Mouse (Mus musculus): Measurements from ENCODE around the gene Wnt3a. TPM values are rescaled to one million over a fixed set of nuclear protein-coding genes. Genes with fewer than 3 reads are reported as not detected.

Gene Wnt3a
- under 1 TPM in 1 of 2 experiments, not detected in 1; 0.10 TPM for total RNA-seq (2021)

GRCm38 (mm10) chr11:59290702-59291303, at the start of gene Wnt3a:
Gene Wnt3a, minus strand, starts transcription at chr11:59290752.
- no peak for DNase-seq (ENCODE audit: extremely low spot score in 1 of 2, low spot score in 1 of 2)

DNA sequence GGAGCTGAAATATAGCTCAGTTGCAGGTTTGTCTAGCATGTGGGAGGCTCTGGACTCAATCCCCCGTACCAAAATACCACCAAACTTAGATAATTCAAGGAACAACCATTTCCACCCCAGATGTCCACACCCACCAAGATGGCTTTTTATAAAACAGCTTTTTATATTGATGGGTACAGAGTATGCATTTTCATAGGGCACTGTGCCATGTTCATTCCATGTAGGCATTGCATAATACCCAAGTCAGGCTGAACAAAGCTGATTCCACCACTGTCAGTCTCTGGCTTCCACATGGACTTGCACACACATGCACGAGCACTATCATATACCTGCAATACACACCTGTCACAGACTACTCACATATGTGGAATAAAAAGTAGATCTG, 48.2 kb upstream of the Wnt3a start:
- no peak for DNase-seq (ENCODE audit: extremely low spot score in 1 of 2, low spot score in 1 of 2)

DNA sequence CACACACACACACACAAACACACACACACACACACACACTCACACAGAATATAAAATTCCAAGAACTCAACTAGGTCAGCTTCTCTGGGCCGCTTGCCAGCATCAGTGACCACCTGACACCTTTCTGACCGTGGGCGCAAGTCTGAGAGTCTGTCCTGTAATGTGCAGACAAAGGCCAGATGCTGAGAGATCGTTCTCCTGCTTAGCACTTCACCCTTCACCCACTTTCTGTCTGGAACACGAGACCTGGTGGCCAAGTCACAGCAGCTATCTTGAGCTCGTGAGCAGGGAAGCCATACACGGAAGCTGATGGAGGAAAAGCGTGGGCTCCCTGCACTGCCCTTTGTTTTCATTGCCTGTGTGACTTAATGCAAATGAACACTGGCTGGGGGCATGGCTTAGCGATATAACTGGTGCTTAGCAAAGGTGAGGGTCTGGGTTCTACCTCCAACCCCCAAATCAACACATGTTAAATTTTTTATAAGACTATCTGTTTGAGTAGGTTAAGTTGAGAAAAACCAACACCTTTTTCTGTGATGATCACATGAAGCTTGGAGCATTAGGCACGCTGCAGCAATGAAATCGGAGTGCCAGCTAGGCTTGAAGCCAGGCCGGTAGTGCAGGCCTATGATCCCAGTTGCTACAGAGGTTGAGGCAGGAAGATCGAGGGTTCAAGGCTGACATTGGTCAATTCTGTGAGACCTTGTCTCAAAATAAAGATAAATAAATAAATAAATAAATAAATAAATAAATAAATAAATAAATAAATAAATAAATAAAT, 47.6 kb upstream of the Wnt3a start:
- no peak for DNase-seq (ENCODE audit: extremely low spot score in 1 of 2, low spot score in 1 of 2)

- no peak for DNase-seq (ENCODE audit: extremely low spot score in 1 of 2, low spot score in 1 of 2)
Measured at GRCm38 (mm10) chr11:59336381-59336780, 45.8 kb upstream of the Wnt3a start.

GRCm38 (mm10) chr11:59335942-59336341, 45.4 kb upstream of the Wnt3a start:
- no peak for DNase-seq (ENCODE audit: extremely low spot score in 1 of 2, low spot score in 1 of 2)

DNA sequence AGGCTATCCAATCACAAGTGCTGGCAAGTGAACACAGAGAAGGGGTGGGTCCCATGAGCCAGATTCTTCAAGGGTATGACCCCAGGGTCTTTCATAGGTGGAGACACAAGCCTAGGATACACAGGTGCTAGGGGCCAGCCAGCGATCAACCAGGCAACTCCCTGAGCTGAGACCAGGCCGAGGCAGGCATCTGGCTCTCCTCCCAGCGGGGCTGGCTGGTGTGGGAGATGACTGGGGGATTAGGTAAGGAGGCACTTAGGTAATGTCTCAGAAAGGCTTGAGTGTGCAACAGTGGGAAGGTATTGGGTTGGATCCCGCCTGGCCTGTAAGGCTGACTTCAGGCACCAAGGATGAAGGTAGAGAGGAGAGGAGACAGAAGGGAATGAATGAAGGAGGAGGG, 44.6 kb upstream of the Wnt3a start:
- no peak for DNase-seq (ENCODE audit: extremely low spot score in 1 of 2, low spot score in 1 of 2)

DNA sequence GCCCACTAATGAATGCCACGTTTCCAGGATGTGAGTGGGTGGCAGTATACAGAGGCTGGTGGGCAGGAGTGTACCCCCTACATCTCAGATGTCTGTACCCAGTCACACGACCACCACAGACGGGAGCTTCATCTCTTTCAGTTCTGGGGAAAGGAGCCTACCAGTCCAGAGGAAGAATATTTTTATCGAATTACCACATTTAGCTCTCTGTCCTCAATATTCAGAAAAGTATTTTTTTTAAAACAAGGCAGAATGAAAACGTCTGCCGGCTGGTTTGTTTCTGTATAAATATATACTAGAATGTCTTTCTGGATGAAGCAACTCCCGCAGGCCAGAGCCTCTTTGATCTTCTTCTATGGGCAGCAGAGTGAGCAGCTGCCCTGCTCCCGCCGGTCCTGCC, 42.4 kb upstream of the Wnt3a start:
- DNase-seq (ENCODE audit: extremely low spot score in 1 of 2, low spot score in 1 of 2) = no peak

GRCm38 (mm10) chr11:59331167-59331869, 40.8 kb upstream of the Wnt3a start:
- no peak for DNase-seq (ENCODE audit: extremely low spot score in 1 of 2, low spot score in 1 of 2)

DNA sequence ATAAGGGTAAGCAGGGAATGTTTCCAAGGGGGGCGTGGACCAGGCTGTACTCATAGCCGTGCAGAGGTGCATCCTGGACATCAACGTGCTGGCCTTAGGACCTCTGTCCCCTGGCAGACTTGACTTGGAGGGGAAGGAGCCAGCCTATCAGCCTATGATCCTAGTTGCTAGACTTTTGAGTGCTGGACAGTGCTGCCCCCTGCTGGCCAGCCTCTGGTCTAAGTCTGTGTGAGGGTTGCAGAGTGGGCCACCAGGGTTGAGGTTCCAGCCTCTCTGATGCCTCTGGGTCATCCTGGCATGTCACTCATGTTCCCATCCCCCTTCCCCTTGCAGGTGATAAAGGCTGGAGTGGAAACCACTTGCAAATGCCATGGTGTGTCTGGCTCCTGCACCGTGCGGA, 40.0 kb upstream of the Wnt3a start:
- peak; percentile 57 to 83 for DNase-seq (ENCODE audit: extremely low spot score in 1 of 2, low spot score in 1 of 2)

GRCm38 (mm10) chr11:59329616-59330015, 39.1 kb upstream of the Wnt3a start:
- no peak for DNase-seq (ENCODE audit: extremely low spot score in 1 of 2, low spot score in 1 of 2)

GRCm38 (mm10) chr11:59327625-59328024, 37.1 kb upstream of the Wnt3a start:
- no peak for DNase-seq (ENCODE audit: extremely low spot score in 1 of 2, low spot score in 1 of 2)

DNA sequence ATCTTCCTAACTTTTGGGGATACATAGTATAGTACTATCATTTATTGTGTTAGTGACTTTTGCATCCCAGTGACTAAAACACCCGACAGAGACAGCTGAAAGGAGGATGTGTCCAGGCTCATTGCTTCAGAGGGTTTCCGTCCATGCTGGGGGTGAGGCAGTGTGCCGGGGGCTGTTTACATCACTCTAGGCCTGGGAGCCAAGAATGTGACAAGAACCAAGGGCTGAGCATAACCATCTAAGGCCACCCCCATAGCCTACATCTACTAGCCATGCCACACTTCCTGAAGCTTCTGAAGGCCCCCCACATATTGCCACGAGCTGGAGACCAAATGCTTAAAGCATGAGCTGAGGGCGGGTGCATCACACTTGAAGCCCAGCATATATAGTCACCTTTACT, 34.2 kb upstream of the Wnt3a start:
- DNase-seq (ENCODE audit: extremely low spot score in 1 of 2, low spot score in 1 of 2) = no peak

DNA sequence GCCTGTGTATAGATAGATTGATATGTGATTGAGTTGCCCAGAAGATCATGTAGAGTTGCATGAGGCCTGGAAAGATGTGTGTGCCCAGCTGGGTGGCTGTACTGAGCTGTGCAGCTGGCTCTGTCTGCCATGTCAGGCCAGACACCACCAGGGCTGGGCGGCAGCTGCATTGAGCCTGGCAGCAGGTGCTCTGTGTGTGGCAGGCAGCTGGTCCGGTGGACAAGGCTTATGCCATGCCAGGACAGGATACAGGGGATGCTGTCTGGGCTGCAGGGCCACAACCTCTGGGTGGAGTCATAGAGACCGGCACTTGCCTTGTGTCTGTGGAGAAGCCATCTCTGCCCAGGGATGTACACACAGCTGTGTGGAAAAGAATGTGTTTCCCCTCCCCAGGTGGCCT, 32.4 kb upstream of the Wnt3a start:
- DNase-seq (ENCODE audit: extremely low spot score in 1 of 2, low spot score in 1 of 2) = no peak

DNA sequence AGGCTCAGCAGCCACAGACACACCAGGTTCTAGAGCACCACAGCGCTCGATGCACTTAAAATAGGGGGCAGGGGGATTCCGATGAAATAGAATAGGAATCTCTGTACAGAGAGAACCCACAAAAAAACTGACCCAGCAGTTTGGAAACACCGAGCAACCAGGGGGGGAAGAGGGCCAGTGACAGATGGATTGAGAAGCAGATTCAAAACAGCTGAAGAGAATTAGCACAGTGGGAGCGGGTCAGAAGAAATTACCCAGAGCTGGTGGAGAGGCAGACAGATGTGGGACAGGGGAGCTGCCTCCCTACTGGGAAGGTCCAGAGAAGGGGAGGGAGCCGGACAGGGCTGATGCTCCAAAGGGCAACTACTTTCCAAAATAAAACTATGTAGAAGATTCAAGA, 26.0 kb upstream of the Wnt3a start:
- no peak for DNase-seq (ENCODE audit: extremely low spot score in 1 of 2, low spot score in 1 of 2)

GRCm38 (mm10) chr11:59313944-59314343, 23.4 kb upstream of the Wnt3a start:
- DNase-seq (ENCODE audit: extremely low spot score in 1 of 2, low spot score in 1 of 2) = no peak

DNA sequence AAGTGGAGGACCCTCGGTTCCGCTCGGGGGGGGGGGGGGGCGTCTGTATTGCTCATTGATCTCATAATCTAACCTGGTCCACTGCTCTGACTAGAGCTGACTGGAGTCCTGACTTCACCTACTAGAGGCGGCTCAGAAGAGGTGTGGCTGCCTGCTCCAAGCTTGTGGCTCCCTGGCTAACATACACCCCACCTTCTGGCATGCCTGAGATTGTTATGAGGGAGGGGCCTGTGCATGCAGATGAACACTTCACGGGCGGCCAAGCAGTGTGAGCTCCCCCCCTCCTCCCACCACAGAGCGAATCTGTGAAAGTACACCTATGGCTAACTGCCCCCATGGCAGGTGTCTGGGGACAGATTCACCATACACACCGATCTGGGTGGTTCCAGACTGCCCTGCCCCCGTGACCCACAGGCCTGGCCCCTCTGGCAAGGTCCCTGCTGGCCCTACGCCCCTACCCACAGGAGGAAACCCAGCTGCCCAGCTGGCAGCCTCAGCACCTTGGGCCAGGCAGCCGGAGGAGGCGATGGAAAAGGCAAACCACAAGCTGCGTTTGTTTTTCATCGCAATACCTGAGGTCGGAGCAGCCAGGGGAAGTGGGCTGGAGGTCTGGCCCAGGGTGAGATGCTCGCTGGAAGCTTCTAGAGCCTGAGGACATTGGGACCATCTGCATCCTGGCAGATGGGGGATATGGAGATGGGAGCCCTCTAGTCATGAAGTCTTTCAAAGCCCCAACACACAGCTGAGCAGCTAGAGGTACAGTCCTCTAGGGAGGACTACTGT, 22.7 kb upstream of the Wnt3a start:
- DNase-seq (ENCODE audit: extremely low spot score in 1 of 2, low spot score in 1 of 2) = no peak

DNA sequence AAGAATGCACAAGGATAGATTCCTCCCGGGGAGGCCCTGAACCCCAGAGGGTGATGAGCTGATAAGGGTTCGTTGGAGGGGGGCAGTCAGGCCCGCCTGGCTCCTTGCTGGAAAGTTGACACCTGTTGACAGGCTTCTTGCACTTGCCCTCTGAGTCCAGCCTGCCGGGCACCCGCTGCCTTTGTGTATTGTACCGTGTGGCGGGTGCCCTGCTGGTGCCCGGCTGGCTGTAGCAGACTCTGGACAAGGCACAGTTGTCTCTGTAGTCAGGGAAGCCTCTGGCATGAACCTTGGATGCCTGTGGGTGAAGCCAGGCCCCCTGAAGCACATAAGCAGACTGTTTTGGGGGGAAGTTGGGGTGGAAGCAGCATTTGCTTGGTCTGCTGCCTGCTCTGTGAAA, 21.9 kb upstream of the Wnt3a start:
- no peak for DNase-seq (ENCODE audit: extremely low spot score in 1 of 2, low spot score in 1 of 2)

- no peak for DNase-seq (ENCODE audit: extremely low spot score in 1 of 2, low spot score in 1 of 2)
Measured at GRCm38 (mm10) chr11:59312060-59312459, 21.5 kb upstream of the Wnt3a start.

DNA sequence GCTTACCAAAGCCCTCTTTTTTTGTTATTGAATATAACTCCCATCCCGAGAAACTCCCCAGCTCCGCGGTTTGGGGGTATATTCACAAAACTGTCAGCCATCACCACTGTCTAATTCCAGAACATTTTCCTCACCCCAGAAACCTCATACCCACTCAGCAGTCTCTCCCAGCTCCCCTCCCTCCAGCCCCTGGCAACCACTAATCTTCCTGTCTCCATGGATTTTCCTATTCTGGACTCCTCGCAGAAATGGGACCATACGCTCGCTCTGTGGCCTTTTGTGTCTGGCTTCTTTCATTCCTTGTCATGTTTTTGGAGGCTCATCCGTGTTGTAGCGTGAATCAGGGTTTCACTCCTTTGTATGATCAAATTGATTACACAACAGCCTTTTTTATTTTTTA, 19.4 kb upstream of the Wnt3a start:
- DNase-seq (ENCODE audit: extremely low spot score in 1 of 2, low spot score in 1 of 2) = no peak

DNA sequence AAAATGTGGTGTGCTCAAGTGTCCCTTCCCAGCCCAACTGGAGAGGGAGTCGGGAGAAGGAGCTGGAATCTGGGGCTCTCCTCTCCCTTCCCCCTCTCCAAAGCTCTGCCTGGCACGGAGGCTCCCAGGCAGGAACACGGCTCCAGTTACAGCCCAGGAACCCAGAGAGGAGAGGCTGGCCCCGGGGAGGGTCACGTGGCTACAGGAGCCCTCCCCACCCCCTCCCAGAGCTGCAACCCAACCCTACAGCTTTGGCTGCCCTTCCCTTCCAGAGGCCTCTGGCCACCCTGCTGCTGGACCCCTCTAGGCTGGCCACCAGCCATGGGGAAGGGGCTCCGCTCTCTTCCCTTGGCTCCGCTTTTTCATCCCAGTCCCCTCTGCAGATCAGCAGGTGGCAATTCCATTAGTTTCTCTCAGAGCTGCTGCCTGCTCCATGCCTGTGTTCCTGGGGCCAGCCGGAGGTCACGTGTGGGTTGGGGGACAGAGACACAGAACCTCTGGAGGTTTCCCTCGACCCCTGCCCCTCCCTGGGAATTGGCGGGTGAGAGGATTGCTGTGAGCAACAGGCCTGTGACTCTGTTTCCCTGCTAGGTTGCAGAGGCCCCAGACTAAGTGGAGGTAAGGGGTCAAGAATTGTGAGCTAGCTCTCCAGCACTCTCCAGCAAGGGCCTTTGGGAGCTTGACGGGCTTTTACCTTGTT, 18.7 kb upstream of the Wnt3a start:
- DNase-seq (ENCODE audit: extremely low spot score in 1 of 2, low spot score in 1 of 2) = no peak
